Mouse (Mus musculus) liver, embryonic 14.5 days (tissue): ENCODE measurements around the gene Tns3. TPM values are rescaled to one million over a fixed set of nuclear protein-coding genes. Genes with fewer than 3 reads are reported as not detected.

Experiments used
- ATAC-seq: fragments of 200-750 bp; cut with Nextera tagmentation; 2 replicates; pipeline ENCODE4 v1.8.0; 2017; ENCODE audit warnings: moderate number of reproducible peaks, mild to moderate bottlenecking, moderate library complexity; ENCODE audit not compliant: insufficient read depth
- DNase-seq, 3 experiments: peaks; one replicate each; pipeline ENCODE4 v3.0.0-alpha.2; 2012 to 2013; ENCODE audit warnings: low read depth in 3 of 3, low spot score in 3 of 3
- H3K27ac ChIP-seq: fragments of 300-500 bp; sonication (generic); 2 replicates; pipeline ENCODE4 v1.5.1; 2014; ENCODE audit warnings: moderate library complexity, mild to moderate bottlenecking, control low read depth, inconsistent platforms
- H3K27me3 ChIP-seq: fragments of 300-500 bp; sonication (generic); 2 replicates; pipeline ENCODE4 v1.6.1; 2014; ENCODE audit warnings: mild to moderate bottlenecking, low read length, moderate library complexity; ENCODE audit not compliant: control insufficient read depth, insufficient read depth
- H3K36me3 ChIP-seq: fragments of 300-500 bp; sonication (generic); replicated peaks from 2 replicates; pipeline ENCODE4 v1.6.1; 2014; ENCODE audit warnings: low read depth; ENCODE audit not compliant: control insufficient read depth, insufficient read depth
- H3K4me1 ChIP-seq, 2 experiments: fragments of 200-500 bp in 1 of 2; fragments of 300-500 bp in 1 of 2; sonication (generic) in 1 of 2; replicated peaks; 2 replicates each; pipeline ENCODE4 v1.6.1; 2012 to 2014; ENCODE audit warnings: antibody characterized with exemption in 1 of 2, inconsistent platforms in 1 of 2, low read length in 1 of 2; ENCODE audit not compliant: control insufficient read depth in 2 of 2, insufficient read depth in 2 of 2
- H3K4me2 ChIP-seq: fragments of 300-500 bp; sonication (generic); 2 replicates; pipeline ENCODE4 v1.6.1; 2014; ENCODE audit warnings: low read depth, mild to moderate bottlenecking, control low read depth, moderate library complexity
- H3K4me3 ChIP-seq, 2 experiments: fragments of 200-500 bp in 1 of 2; fragments of 300-500 bp in 1 of 2; sonication (generic) in 1 of 2; 2 replicates each; pipeline ENCODE4 v1.5.1; 2012 to 2014; ENCODE audit warnings: low read depth in 2 of 2, low read length in 2 of 2, mild to moderate bottlenecking in 2 of 2, control low read depth in 1 of 2, inconsistent platforms in 1 of 2, moderate library complexity in 1 of 2; ENCODE audit not compliant: insufficient read depth in 1 of 2
- H3K9ac ChIP-seq: fragments of 300-500 bp; sonication (generic); replicated peaks from 2 replicates; pipeline ENCODE4 v1.6.1; 2014; ENCODE audit warnings: mild to moderate bottlenecking, control low read depth, moderate library complexity
- H3K9me3 ChIP-seq: fragments of 300-500 bp; sonication (generic); 2 replicates; pipeline ENCODE4 v1.6.1; 2016; ENCODE audit warnings: low read length, mixed read lengths; ENCODE audit not compliant: control insufficient read depth
- CTCF ChIP-seq: IDR thresholded peaks from 2 replicates; pipeline ENCODE4 v1.5.1; 2016; ENCODE audit warnings: antibody characterized with exemption, low read depth, control low read depth
- EP300 ChIP-seq: IDR thresholded peaks from 2 replicates; pipeline ENCODE4 v1.6.1; 2016; ENCODE audit warnings: antibody characterized with exemption, low read depth
- WGBS: fragments of 180-500 bp; shearing (Covaris S2); extraction: QIAGEN DNeasy Blood & Tissue Kit; methylation state at CpG from one replicate; pipeline ENCODE4 v1.1.7; 2014; ENCODE audit not compliant: insufficient replicate concordance; 5-methylcytosine and 5-hydroxymethylcytosine counted together
- polyA plus RNA-seq, 2 experiments: library from polyadenylated mRNA; depleted of rRNA in 1 of 2; stranded (reverse) in 1 of 2; unstranded in 1 of 2; fragments of >200 nt; fragmentation: Nextera tagmentation in 1 of 2; extraction: Ambion mirVana in 1 of 2; gene quantifications; 2 replicates each; pipeline versions ENCODE4 v1.2.1 to v1.2.3; 2012 to 2014

The Tns3 gene
- polyA plus RNA-seq, 2 experiments, result 2.0 to 3.0 TPM

DNA sequence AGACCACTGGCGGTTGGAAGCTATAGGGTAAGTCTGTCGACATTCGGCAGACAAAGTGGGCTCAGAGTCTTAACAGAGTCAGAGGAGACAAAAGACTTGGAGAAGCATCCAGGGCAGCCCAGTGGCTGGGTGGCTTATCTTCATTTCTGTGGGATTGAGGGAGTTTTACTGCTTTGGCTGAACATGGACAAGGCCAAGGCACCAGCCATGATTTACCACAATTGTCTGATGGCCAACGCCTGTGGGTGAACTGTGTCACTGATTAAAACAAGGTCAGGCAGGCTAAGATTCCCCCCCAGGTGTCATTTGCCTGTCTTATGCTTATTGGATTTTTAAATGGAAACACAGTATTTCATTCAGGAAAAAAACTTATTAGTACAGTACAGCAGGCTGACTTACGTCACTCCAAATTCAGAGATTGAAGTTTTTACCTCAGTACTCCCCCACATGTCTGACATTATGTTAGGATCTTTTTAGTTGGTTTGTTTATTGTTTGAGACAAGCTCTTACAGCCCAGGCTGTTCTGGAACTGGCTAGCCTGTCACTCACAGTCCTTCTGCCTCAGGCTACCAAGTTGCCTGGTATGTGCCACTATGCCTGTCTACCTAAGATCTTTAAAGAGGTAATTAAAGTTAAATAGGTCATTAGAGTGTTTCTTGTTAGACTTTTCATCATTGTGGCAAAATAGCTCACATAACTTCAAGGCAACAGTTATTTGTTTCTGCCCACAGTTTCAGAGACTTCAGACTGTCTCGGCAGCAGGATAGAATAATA lies 11.6 kb upstream of the Tns3 start:
- no peaks in the 10 kb centered on the region for H3K36me3 ChIP-seq
- no peak overlapping the region for H3K4me3 ChIP-seq
- no peaks in the 10 kb centered on the region for H3K4me1 ChIP-seq
- 67% methylated on average over 6 of the region's 6 CpGs for WGBS
- ATAC-seq (no peak), DNase-seq (no peak)
- H3K27ac ChIP-seq, result no peak overlapping the region
- no peak overlapping the region for H3K4me2 ChIP-seq
- no peaks in the 10 kb centered on the region for H3K27me3 ChIP-seq
- H3K9me3 ChIP-seq, result no peaks in the 10 kb centered on the region
- H3K9ac ChIP-seq, result no peak overlapping the region
- TF ChIP-seq EP300 (no peak), CTCF (no peak)

DNA sequence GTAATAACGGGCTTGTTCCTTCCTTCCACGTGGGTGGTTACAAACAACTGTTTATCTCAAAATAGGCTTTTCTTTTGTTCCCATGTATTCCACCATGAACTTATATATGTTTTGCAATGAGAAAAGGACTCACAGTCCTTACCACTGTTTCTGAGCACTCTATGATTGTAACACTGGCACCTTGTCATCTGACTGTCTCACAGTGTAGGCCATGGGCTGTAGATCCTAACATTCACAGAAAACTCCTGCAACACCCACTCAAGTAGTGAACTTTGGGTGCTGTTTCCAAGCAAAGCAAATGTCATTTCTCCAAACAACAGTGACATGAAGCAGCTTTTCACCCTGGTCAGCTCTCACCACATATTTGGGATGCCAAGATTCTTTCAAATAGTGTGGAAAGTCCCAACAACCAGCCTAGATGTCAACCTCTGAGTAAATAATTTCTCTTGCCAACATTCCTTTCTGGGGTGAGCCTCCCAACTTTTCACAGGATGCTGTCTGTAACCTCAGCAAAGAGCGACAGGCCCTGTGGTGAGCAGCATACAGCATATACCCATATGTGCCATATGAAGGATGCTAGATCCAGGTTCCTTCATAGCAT lies 10.3 kb upstream of the Tns3 start:
- H3K4me1 ChIP-seq, result no peaks in the 10 kb centered on the region
- H3K4me2 ChIP-seq, result no peak overlapping the region
- TF ChIP-seq EP300 (no peak), CTCF (no peak)
- no peak overlapping the region for H3K27ac ChIP-seq
- ATAC-seq (no peak), DNase-seq (no peak)
- 53% methylated on average over 3 of the region's 3 CpGs for WGBS
- H3K36me3 ChIP-seq, result no peaks in the 10 kb centered on the region
- H3K27me3 ChIP-seq, result no peaks in the 10 kb centered on the region
- H3K9ac ChIP-seq, result no peak overlapping the region
- H3K4me3 ChIP-seq, result no peak overlapping the region
- no peaks in the 10 kb centered on the region for H3K9me3 ChIP-seq

DNA sequence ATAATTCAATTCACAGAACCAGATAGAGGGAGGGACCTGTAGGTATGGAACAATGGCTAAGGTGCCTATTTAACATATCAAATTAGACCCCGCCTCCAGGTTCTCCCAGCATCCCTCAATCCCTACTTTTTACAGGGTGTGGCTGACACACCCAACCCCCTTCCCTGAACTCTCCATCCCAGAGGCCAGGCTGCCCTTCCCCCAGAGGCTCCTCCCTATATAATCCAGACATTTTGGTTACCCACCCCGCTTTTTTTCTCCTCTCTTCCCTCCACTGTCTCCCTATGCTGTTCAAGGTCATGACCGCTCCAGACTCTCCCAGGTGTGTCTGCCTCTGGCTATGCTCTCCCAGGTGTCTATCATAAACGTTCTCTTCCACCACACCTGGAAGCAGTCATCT lies 7.4 kb upstream of the Tns3 start:
- no peaks in the 10 kb centered on the region for H3K4me1 ChIP-seq
- H3K27ac ChIP-seq, result no peak overlapping the region
- no peak for DNase-seq
- no peaks in the 10 kb centered on the region for H3K36me3 ChIP-seq
- no peaks in the 10 kb centered on the region for H3K9me3 ChIP-seq
- ATAC-seq, result no peak
- no peak overlapping the region for H3K4me2 ChIP-seq
- no peak overlapping the region for H3K9ac ChIP-seq
- H3K4me3 ChIP-seq, result no peak overlapping the region
- no peaks in the 10 kb centered on the region for H3K27me3 ChIP-seq
- TF ChIP-seq EP300 (no peak), CTCF (no peak)
- 58% methylated on average over 4 of the region's 4 CpGs for WGBS

DNA sequence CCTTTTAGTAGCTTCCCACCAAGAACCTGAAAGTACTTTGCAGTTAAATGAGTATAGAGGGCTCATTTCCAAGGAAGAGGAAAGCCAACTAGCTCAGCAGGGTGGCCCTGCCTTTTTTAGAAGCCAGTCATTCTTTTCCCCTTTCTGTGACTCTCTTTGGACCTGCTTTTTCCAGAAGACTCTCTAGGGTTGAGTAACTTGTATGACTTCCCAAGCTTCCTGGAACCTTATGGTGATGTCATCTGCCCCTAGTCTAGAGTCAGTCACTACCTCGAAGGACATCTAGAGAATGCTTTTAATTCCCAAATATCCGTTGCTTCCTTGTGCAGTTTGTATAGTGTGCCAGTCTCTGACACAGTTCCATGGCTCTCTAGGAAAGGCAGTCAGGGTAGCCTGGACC lies 4.8 kb upstream of the Tns3 start:
- Histone ChIP-seq H3K4me1 (no peaks in the 10 kb centered on the region), H3K9ac (no peak overlapping the region), H3K36me3 (no peaks in the 10 kb centered on the region), H3K4me3 (no peak overlapping the region), H3K4me2 (no peak overlapping the region), H3K27me3 (peaks cover 11% of the 10 kb centered on the region), H3K27ac (no peak overlapping the region), H3K9me3 (no peaks in the 10 kb centered on the region)
- TF ChIP-seq EP300, result no peak
- TF ChIP-seq CTCF, result no peak
- no peak for DNase-seq
- WGBS, result 59% methylated on average over 2 of the region's 2 CpGs
- ATAC-seq, result no peak

DNA sequence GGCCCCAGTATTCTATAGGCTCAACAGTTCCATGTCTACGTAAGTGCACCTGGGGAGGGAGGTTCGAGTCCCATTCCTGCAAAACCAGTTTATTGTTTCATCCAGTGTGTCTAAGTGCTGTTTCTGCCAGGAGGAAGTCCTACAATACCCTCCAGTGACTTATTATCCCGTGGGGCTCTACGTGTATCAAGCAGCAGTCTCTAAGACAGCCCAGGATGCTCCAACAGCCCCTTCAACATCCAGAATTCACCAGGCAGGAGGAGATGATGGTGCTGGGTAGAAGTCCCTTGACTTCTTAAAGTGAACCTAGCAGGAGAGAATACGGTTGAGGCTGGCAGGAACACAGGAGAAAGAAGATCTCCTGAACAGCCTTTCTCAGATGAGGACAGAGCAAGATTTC lies 462 bp upstream of the Tns3 start:
- H3K4me3 ChIP-seq, result peak overlapping the region in 1 of 2 experiments; percentile 59; a peak in 2 of 4 replicates
- no peaks in the 10 kb centered on the region for H3K9me3 ChIP-seq
- H3K4me1 ChIP-seq, result 0 out of 4 replicates have a peak, but pooled peaks cover 0 to 3% of the 10 kb centered on the region in 2 experiments
- peaks cover 11% of the 10 kb centered on the region for H3K27me3 ChIP-seq
- TF ChIP-seq CTCF (no peak), EP300 (no peak)
- peak overlapping the region; percentile 77 for H3K4me2 ChIP-seq
- no peaks in the 10 kb centered on the region for H3K36me3 ChIP-seq
- no peak overlapping the region for H3K9ac ChIP-seq
- WGBS, result 42% methylated on average over 5 of the region's 5 CpGs
- DNase-seq, result no peak
- ATAC-seq, result no peak
- H3K27ac ChIP-seq, result no peak overlapping the region
